Mouse (Mus musculus): ENCODE data around the gene Dcaf1. TPM values are rescaled to one million over a fixed set of nuclear protein-coding genes. Genes with fewer than 3 reads are reported as not detected.

Gene Dcaf1
- polyA plus RNA-seq, 1 experiment from 2014 or later, result 7.9 TPM

- Histone ChIP-seq H3K4me1 (replicated peaks; ENCODE audit: insufficient read depth, low read length) (0 out of 2 replicates have a peak, but pooled peaks cover 5% of the 10 kb centered on the region), H3K27ac (no peak overlapping the region), H3K4me2 (ENCODE audit: low read length) (no peak overlapping the region), H3K27me3 (ENCODE audit: insufficient read depth, low read length) (no peaks in the 10 kb centered on the region), H3K9ac (ENCODE audit: low read depth, low read length) (no peak overlapping the region), H3K36me3 (ENCODE audit: insufficient read depth, low read length) (no peaks in the 10 kb centered on the region), H3K4me3 (replicated peaks; ENCODE audit: low read depth, low read length) (no peak overlapping the region), H3K9me3 (replicated peaks; ENCODE audit: low read length) (no peaks in the 10 kb centered on the region)
- no peak for TF ChIP-seq CTCF (IDR thresholded peaks at IDR 0.05; ENCODE audit: low read depth)
- 58% methylated on average over 3 of the region's 3 CpGs for WGBS
- ATAC-seq (replicated peaks; ENCODE audit: low FRiP score, low read depth) (no peak), DNase-seq (ENCODE audit: low spot score) (no peak)
Measured at GRCm38 (mm10) chr9:106785206-106785605, 36.5 kb upstream of the Dcaf1 start.

GRCm38 (mm10) chr9:106787979-106788811 lies 33.5 kb upstream of the Dcaf1 start:
- ATAC-seq (replicated peaks; ENCODE audit: low FRiP score, low read depth), result no peak; the same call in none of the 2 replicates
- DNase-seq (ENCODE audit: low spot score), result peak; percentile 69
- WGBS, result 4% methylated on average over 23 of the region's 23 CpGs

GRCm38 (mm10) chr9:106788812-106789321 lies 32.8 kb upstream of the Dcaf1 start, which contains the start of gene Rad54l2:
TSS of gene Rad54l2 (minus strand) at chr9:106789194.
- H3K27ac ChIP-seq, result peak within 1 kb of the TSS; percentile 91
- H3K4me3 ChIP-seq (replicated peaks; ENCODE audit: low read depth, low read length), result peak within 1 kb of the TSS; percentile 92
- 0 out of 2 replicates have a peak, but pooled peaks cover 5% of the 10 kb centered on the region for H3K4me1 ChIP-seq (replicated peaks; ENCODE audit: insufficient read depth, low read length)
- peak within 1 kb of the TSS; percentile 80 for H3K4me2 ChIP-seq (ENCODE audit: low read length)
- no peaks in the 10 kb centered on the region for H3K36me3 ChIP-seq (ENCODE audit: insufficient read depth, low read length)
- peak; percentile 89 for ATAC-seq (replicated peaks; ENCODE audit: low FRiP score, low read depth)
- 3% methylated on average over 49 of the region's 49 CpGs for WGBS
- H3K27me3 ChIP-seq (ENCODE audit: insufficient read depth, low read length), result no peaks in the 10 kb centered on the region
- DNase-seq (ENCODE audit: low spot score), result peak; percentile 84
- peak within 1 kb of the TSS; percentile 94 for H3K9ac ChIP-seq (ENCODE audit: low read depth, low read length)
- TF ChIP-seq CTCF (IDR thresholded peaks at IDR 0.05; ENCODE audit: low read depth), result peak; percentile 18; the same call in 1 of the 2 replicates
- no peaks in the 10 kb centered on the region for H3K9me3 ChIP-seq (replicated peaks; ENCODE audit: low read length)

More at GRCm38 (mm10) chr9:106787979-106788811, 33.5 kb upstream of the Dcaf1 start:
- no peaks in the 10 kb centered on the region for H3K9me3 ChIP-seq (replicated peaks; ENCODE audit: low read length)
- H3K4me1 ChIP-seq (replicated peaks; ENCODE audit: insufficient read depth, low read length), result 0 out of 2 replicates have a peak, but pooled peaks cover 5% of the 10 kb centered on the region
- peak overlapping the region; percentile 91 for H3K27ac ChIP-seq
- TF ChIP-seq CTCF (IDR thresholded peaks at IDR 0.05; ENCODE audit: low read depth), result no peak
- peak overlapping the region; percentile 80 for H3K4me2 ChIP-seq (ENCODE audit: low read length)
- no peaks in the 10 kb centered on the region for H3K27me3 ChIP-seq (ENCODE audit: insufficient read depth, low read length)
- H3K4me3 ChIP-seq (replicated peaks; ENCODE audit: low read depth, low read length), result peak overlapping the region; percentile 92
- peak overlapping the region; percentile 94 for H3K9ac ChIP-seq (ENCODE audit: low read depth, low read length)
- no peaks in the 10 kb centered on the region for H3K36me3 ChIP-seq (ENCODE audit: insufficient read depth, low read length)

GRCm38 (mm10) chr9:106789363-106789762 lies 32.3 kb upstream of the Dcaf1 start:
- H3K4me3 ChIP-seq (replicated peaks; ENCODE audit: low read depth, low read length), result peak overlapping the region; percentile 92
- no peak; the same call in 1 of the 2 replicates for TF ChIP-seq CTCF (IDR thresholded peaks at IDR 0.05; ENCODE audit: low read depth)
- H3K9ac ChIP-seq (ENCODE audit: low read depth, low read length), result peak overlapping the region; percentile 94
- H3K4me1 ChIP-seq (replicated peaks; ENCODE audit: insufficient read depth, low read length), result 0 out of 2 replicates have a peak, but pooled peaks cover 5% of the 10 kb centered on the region
- ATAC-seq (replicated peaks; ENCODE audit: low FRiP score, low read depth) (no peak), DNase-seq (ENCODE audit: low spot score) (no peak)
- H3K27me3 ChIP-seq (ENCODE audit: insufficient read depth, low read length), result no peaks in the 10 kb centered on the region
- H3K9me3 ChIP-seq (replicated peaks; ENCODE audit: low read length), result no peaks in the 10 kb centered on the region
- no peaks in the 10 kb centered on the region for H3K36me3 ChIP-seq (ENCODE audit: insufficient read depth, low read length)
- peak overlapping the region; percentile 80 for H3K4me2 ChIP-seq (ENCODE audit: low read length)
- WGBS, result 8% methylated on average over 10 of the region's 10 CpGs
- H3K27ac ChIP-seq, result peak overlapping the region; percentile 76

- Histone ChIP-seq H3K4me3 (replicated peaks; ENCODE audit: low read depth, low read length) (no peak overlapping the region), H3K4me2 (ENCODE audit: low read length) (no peak overlapping the region), H3K27ac (no peak overlapping the region), H3K9me3 (replicated peaks; ENCODE audit: low read length) (no peaks in the 10 kb centered on the region), H3K9ac (ENCODE audit: low read depth, low read length) (no peak overlapping the region), H3K27me3 (ENCODE audit: insufficient read depth, low read length) (no peaks in the 10 kb centered on the region), H3K36me3 (ENCODE audit: insufficient read depth, low read length) (no peaks in the 10 kb centered on the region), H3K4me1 (replicated peaks; ENCODE audit: insufficient read depth, low read length) (0 out of 2 replicates have a peak, but pooled peaks cover 5% of the 10 kb centered on the region)
- DNase-seq (ENCODE audit: low spot score) (no peak), ATAC-seq (replicated peaks; ENCODE audit: low FRiP score, low read depth) (no peak)
- WGBS, result 65% methylated on average over 6 of the region's 6 CpGs
- TF ChIP-seq CTCF (IDR thresholded peaks at IDR 0.05; ENCODE audit: low read depth), result no peak
Measured at GRCm38 (mm10) chr9:106790831-106791230, 30.8 kb upstream of the Dcaf1 start.

- no peaks in the 10 kb centered on the region for H3K27me3 ChIP-seq (ENCODE audit: insufficient read depth, low read length)
- no peak overlapping the region for H3K4me2 ChIP-seq (ENCODE audit: low read length)
- H3K4me1 ChIP-seq (replicated peaks; ENCODE audit: insufficient read depth, low read length), result no peaks in the 10 kb centered on the region
- DNase-seq (ENCODE audit: low spot score) (no peak), ATAC-seq (replicated peaks; ENCODE audit: low FRiP score, low read depth) (no peak)
- no peak overlapping the region for H3K27ac ChIP-seq
- no peak overlapping the region for H3K9ac ChIP-seq (ENCODE audit: low read depth, low read length)
- TF ChIP-seq CTCF (IDR thresholded peaks at IDR 0.05; ENCODE audit: low read depth), result no peak
- no peaks in the 10 kb centered on the region for H3K36me3 ChIP-seq (ENCODE audit: insufficient read depth, low read length)
- H3K4me3 ChIP-seq (replicated peaks; ENCODE audit: low read depth, low read length), result no peak overlapping the region
- WGBS, result 77% methylated on average over 4 of the region's 4 CpGs
- H3K9me3 ChIP-seq (replicated peaks; ENCODE audit: low read length), result 0 out of 2 replicates have a peak, but pooled peaks cover 4% of the 10 kb centered on the region
Measured at GRCm38 (mm10) chr9:106806503-106806902, 15.2 kb upstream of the Dcaf1 start.

Data from kidney, postnatal 0 days (tissue).